Mouse (Mus musculus): ENCODE data around the gene Kif27.
A peak's percentile ranks its signal among the peaks of the same experiment; 100 is the strongest.

Kif27 gene

GRCm38 (mm10) chr13:58276256-58276655 lies 82.7 kb downstream of the Kif27 start:
- DNase-seq: no peak

- DNase-seq: no peak
These were observed 83.3 kb downstream of the Kif27 start, which contains the start of gene Gkap1 for GRCm38 (mm10) chr13:58275599-58275998. Gene Gkap1 (minus strand): TSS chr13:58275699.

GRCm38 (mm10) chr13:58275076-58275475 lies 83.8 kb downstream of the Kif27 start:
- DNase-seq: no peak

- peak; percentile 72 for DNase-seq
These were observed 84.5 kb downstream of the Kif27 start for GRCm38 (mm10) chr13:58274259-58274991.

- peak; percentile 66 for DNase-seq
These were observed 85.3 kb downstream of the Kif27 start for GRCm38 (mm10) chr13:58273411-58274258.

GRCm38 (mm10) chr13:58266864-58267263 lies 92.1 kb downstream of the Kif27 start:
- DNase-seq: no peak

GRCm38 (mm10) chr13:58263546-58263945 lies 95.4 kb downstream of the Kif27 start:
- no peak for DNase-seq

- DNase-seq: no peak
These were observed 97.2 kb downstream of the Kif27 start for GRCm38 (mm10) chr13:58261674-58262073.

GRCm38 (mm10) chr13:58253268-58253667 lies 105.7 kb downstream of the Kif27 start:
- DNase-seq: no peak

- DNase-seq: no peak
These were observed 110.0 kb downstream of the Kif27 start for GRCm38 (mm10) chr13:58248957-58249356.

Measured in thymus, postnatal 4 days (tissue).